Mouse (Mus musculus) heart, postnatal 36 days (tissue): ENCODE measurements at regions not wholly inside any gene's neighbourhood (a gene's known extent, or its start where the extent isn't known, plus 50 kb on each side); places are given as distances from the start of the nearest gene placed in this dataset.
A peak's percentile ranks its signal among the peaks of the same experiment; 100 is the strongest.

Experiments used
- DNase-seq, 2 experiments: peaks; one replicate each; pipeline ENCODE4 v3.0.0; 2021 to 2022
- intact Hi-C: fragments of 180-260 bp; cut with DNase I; formaldehyde crosslinking; loops from one replicate; pipeline ENCODE4 v1.15.1; 2025

- intact Hi-C loops = no loop called here
- DNase-seq = no peak
These were observed 199.9 kb downstream of the Tgfb2 start for GRCm38 (mm10) chr1:186505912-186506311.

- intact Hi-C loops = no loop called here
- no peak for DNase-seq
These were observed 200.6 kb downstream of the Tgfb2 start for GRCm38 (mm10) chr1:186505051-186505711.

- intact Hi-C loops = no loop called here
- no peak for DNase-seq
These were observed 204.1 kb downstream of the Tgfb2 start for GRCm38 (mm10) chr1:186501726-186502125.

GRCm38 (mm10) chr1:186497872-186498271 lies 207.9 kb downstream of the Tgfb2 start:
- no peak for DNase-seq
- intact Hi-C loops = no loop called here

GRCm38 (mm10) chr1:186497333-186497732 lies 208.5 kb downstream of the Tgfb2 start:
- DNase-seq = no peak
- intact Hi-C loops = no loop called here

GRCm38 (mm10) chr1:186494411-186494783 lies 211.4 kb downstream of the Tgfb2 start:
- intact Hi-C loops = no loop called here
- no peak for DNase-seq

DNA sequence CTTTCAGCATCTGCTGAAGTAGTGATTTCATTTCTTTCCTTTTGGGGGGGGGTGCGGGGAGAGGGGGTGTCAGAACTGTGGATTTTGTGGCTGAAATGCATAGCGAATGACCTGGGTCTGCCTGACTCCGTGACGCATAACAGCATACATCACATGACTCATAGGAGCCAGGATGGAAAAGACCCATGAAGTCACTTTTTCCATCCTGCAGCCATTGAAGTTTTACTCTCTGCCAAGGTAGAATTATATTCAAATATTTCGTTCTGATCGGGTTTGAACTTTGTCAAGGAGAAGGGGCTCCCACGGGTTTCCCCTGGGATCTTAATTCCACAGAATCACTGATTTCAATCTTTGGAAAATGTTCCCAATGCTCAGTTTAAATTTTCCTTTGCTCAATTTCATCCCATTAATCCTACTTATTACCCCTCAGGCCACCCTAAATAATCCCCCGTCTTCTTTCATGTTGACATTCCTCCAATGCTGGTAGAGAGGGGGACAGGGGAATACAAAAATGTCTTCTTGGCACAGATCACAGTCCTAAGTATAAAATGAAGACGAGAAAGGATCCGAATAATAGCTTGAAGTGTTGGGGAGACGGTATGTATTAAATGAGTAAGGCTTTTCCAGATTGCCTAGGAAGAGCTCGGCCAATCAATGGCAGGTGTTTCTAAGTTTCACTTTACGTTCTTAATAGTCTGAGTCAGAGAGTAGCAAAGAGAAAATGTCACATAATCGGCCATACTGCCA lies 212.0 kb downstream of the Tgfb2 start:
- no peak for DNase-seq
- intact Hi-C loops = no loop called here

GRCm38 (mm10) chr1:186482177-186482576 lies 223.6 kb downstream of the Tgfb2 start:
- intact Hi-C loops = no loop called here
- peak in 1 of 2 experiments; percentile 6 for DNase-seq

GRCm38 (mm10) chr1:186480019-186480418 lies 225.8 kb downstream of the Tgfb2 start:
- no peak for DNase-seq
- intact Hi-C loops = no loop called here

- intact Hi-C loops = no loop called here
- DNase-seq = peak; percentile 38 to 47
These were observed 227.2 kb downstream of the Tgfb2 start for GRCm38 (mm10) chr1:186478428-186479238.

DNA sequence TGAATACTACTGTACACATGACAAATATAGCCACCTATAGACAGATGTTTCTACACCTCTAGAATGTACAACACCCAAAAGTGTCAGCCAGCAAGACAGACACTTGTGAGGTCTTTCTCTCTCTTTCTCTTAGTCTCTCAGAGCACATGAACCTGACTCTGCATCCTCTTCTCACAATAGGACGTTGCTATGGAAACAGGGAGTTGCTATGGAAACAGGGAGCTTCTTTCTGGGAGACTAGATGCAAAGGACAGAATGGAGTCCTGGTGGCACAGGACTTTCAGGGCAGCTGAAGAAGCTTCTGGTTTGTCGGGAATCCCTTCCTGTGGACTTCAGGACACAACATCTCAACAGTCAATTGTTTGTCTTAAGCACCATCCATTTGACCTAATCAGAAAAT lies 230.9 kb downstream of the Tgfb2 start:
- intact Hi-C loops = no loop called here

GRCm38 (mm10) chr1:186474385-186474784 lies 231.4 kb downstream of the Tgfb2 start:
- DNase-seq = no peak
- intact Hi-C loops = no loop called here

More for the DNA sequence above, 230.9 kb downstream of the Tgfb2 start:
- no peak for DNase-seq

- intact Hi-C loops = no loop called here
- no peak for DNase-seq
These were observed 232.8 kb downstream of the Tgfb2 start for GRCm38 (mm10) chr1:186472955-186473354.

DNA sequence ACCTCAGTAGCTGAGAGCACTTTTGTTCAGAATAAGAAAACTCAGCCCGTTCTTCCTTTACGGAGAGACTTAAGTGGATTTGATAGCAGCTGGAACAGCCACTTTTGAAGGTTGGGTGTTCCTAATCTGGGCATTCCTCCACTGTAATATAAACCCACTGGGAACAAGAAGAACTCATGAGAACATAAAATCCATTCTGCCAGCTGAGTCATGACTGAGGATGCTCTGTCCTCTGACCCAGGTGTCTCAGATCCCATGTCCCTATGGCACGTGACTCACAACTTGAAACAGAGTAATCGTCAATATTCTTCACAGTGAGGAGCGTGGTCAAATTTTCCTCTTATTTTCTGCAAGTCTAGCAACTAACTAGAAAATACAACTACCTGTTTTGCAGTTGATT lies 240.3 kb downstream of the Tgfb2 start:
- intact Hi-C loops = no loop called here
- DNase-seq = no peak

- intact Hi-C loops = no loop called here
- peak; percentile 13 to 22 for DNase-seq
These were observed 245.0 kb downstream of the Tgfb2 start for GRCm38 (mm10) chr1:186460742-186461141.

DNA sequence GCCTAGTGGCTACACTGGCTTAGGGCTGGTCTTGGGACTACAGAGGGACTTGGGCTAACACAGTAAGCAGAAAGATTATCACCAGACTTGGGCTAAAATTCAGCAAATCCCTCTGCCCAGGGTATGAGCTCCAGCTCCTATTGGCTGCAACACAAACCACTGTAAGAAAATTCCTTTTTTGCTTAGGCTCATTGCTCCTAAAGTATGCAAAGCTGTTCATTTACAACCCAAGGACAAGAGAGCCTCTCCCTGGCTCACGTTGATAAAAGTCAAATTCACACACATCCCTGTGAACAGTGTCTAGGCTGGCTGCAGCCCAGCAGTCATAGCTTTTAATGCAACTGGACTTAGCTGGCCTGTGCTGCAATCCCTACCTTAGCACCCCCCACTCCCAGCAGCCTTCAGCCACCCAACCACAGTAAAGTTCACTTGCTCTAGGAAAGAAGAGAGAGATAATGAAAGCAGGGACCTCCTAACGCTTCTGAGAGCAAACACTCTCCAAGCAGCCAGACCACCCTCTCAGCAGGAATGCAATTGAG lies 247.6 kb downstream of the Tgfb2 start:
- intact Hi-C loops = no loop called here

GRCm38 (mm10) chr1:186457098-186457497 lies 248.7 kb downstream of the Tgfb2 start:
- no peak for DNase-seq
- intact Hi-C loops = loop anchor here (2.0 kb wide), 1 partner anchor 256 kb away; no protein-coding TSS in a partner anchor

More for the DNA sequence above, 247.6 kb downstream of the Tgfb2 start:
- DNase-seq = no peak

DNA sequence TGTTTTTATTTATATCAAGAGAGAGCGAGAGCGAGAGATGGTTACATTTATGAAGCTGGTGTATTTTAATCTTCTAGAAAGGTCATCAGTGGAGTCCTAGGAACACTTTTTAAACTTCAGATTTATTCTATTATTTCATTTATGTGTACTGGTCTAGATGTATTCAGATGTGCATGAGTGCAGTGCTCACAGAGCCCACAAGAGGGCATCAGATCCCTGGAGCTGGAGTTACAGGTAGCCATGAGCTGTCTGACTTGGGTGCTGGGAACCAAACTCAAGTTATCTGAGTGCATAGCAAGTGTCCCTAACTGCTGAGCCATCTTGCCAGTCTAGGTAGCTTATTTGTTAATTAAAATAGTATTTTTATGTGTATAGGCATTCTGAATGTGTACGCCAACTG lies 249.7 kb downstream of the Tgfb2 start:
- DNase-seq = peak; percentile 14 to 30
- intact Hi-C loops = loop anchor here (2.0 kb wide), 1 partner anchor 257 kb away; no protein-coding TSS in a partner anchor

DNA sequence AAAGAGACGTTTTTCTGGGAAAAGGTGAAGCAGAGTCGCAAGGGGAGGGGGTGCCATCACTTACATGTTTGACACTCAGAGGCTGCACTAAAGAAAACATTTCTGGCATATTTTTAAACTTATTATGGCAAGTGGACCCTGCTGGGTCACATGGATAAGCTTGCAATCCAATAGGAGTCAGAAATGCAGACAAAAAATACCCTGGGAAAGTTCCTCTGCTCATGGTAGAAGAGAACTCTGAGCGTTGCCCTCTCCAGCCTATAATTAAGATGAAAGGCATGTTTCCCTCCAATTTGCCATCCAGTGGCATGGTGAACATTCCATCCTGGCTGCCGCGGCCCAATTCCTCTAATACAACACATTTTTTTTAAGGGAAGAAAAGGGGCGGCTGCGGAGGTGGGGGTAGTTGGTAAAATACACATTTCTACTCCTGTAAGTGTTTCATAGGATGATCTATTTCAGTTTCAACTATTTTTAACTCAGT lies 250.6 kb downstream of the Tgfb2 start:
- intact Hi-C loops = no loop called here

GRCm38 (mm10) chr1:186454393-186455085 lies 251.2 kb downstream of the Tgfb2 start:
- intact Hi-C loops = no loop called here
- DNase-seq = no peak

More for the DNA sequence above, 250.6 kb downstream of the Tgfb2 start:
- DNase-seq = no peak
